23 mouse cellular contexts compared by ENCODE assay signal in the genomic region with DNA sequence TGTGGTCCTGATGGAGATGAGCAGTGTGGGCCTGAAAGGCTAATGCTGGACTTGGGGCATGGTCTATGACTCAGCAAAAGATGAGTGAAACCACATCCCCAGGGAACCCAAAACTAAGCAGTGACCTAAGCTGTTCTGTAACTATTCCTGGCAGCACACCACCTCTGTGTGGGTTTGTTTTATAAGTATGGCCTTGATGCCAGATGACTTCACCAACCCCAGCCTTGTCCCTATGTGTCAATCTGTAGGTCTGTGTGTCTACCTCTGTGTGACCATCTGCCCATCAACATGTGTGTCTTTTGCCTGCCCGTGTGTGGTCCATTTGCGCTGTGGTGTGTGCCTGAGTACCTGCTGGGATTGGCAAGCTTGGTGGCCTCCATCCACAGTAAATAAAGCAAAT. TPM values are rescaled to one million over a fixed set of nuclear protein-coding genes. Genes with fewer than 3 reads are reported as not detected.
DNase-seq lines count a peak whose midpoint lies in the region; ATAC-seq lines count a peak whose summit lies in the region.
"Had no signal": no experiment of that assay in that cellular context is flagged by ENCODE, and none has a peak within 500 bp of the region (broad histone marks: within the 10 kb centered on the region; RNA-seq: fewer than 3 reads in every experiment).

No protein-coding gene starts in this region.

- 0 out of 2 replicates have a peak, but pooled peaks have one; percentile 21 for ATAC-seq in midbrain, embryonic 14.5 days (ENCODE audit: low FRiP score, low TSS enrichment)
- ATAC-seq in midbrain, embryonic 13.5 days = no peak

- 97% methylated on average over 2 of the region's 2 CpGs for WGBS in midbrain, embryonic 14.5 days
- WGBS in midbrain, embryonic 13.5 days = 97% methylated on average over 2 of the region's 2 CpGs

- H3K27ac ChIP-seq in midbrain, embryonic 14.5 days (replicated peaks; ENCODE audit: low read depth, low read length) = no peak overlapping the region
- no peak overlapping the region for H3K27ac ChIP-seq in midbrain, embryonic 13.5 days
- H3K27ac ChIP-seq: forebrain, embryonic 10.5 days; heart, embryonic 13.5 days; kidney, postnatal 0 days; limb, embryonic 10.5 days; liver, embryonic 13.5 days had no signal

- H3K27me3 ChIP-seq in midbrain, embryonic 14.5 days (ENCODE audit: control insufficient read depth, insufficient read depth, low read length) = no peaks in the 10 kb centered on the region
- no peaks in the 10 kb centered on the region for H3K27me3 ChIP-seq in midbrain, embryonic 13.5 days
- H3K27me3 ChIP-seq: heart, embryonic 13.5 days; liver, embryonic 13.5 days had no signal

- peak; percentile 10 to 52 for DNase-seq in adrenal gland, adult (ENCODE audit: inconsistent age in 2 of 2, low spot score in 1 of 2)
- DNase-seq in adrenal gland, adult 18-20 months (ENCODE audit: low spot score in 2 of 2) = no peak
- no peak for DNase-seq in midbrain, embryonic 14.5 days
- peak; percentile 57 for DNase-seq in cerebellum, adult 8-10 months
- peak; percentile 44 for DNase-seq in skeletal muscle tissue, adult 2 months (ENCODE audit: low read depth, low spot score)
- no peak for DNase-seq in layer of hippocampus, postnatal 14 days (ENCODE audit: low spot score in 2 of 2)
- no peak for DNase-seq in kidney, postnatal 36 days
- DNase-seq: gastrocnemius, postnatal 36 days; heart, postnatal 4 days; liver, embryonic 13.5 days; lung, postnatal 14 days had no signal

- no peak overlapping the region for H3K4me3 ChIP-seq in midbrain, embryonic 14.5 days (replicated peaks; ENCODE audit: low read depth, low read length)
- H3K4me3 ChIP-seq in midbrain, embryonic 13.5 days (replicated peaks) = no peak overlapping the region
- H3K4me3 ChIP-seq: forebrain, embryonic 10.5 days; heart, embryonic 13.5 days; limb, embryonic 10.5 days; liver, embryonic 13.5 days; myocyte had no signal

- no peaks in the 10 kb centered on the region for H3K4me1 ChIP-seq in midbrain, embryonic 14.5 days (ENCODE audit: control insufficient read depth, insufficient read depth, low read length)
- H3K4me1 ChIP-seq in midbrain, embryonic 13.5 days (replicated peaks) = no peaks in the 10 kb centered on the region
- H3K4me1 ChIP-seq: forebrain, embryonic 10.5 days; heart, embryonic 13.5 days; liver, embryonic 13.5 days had no signal

- H3K4me2 ChIP-seq in midbrain, embryonic 14.5 days (ENCODE audit: low read length) = no peak overlapping the region
- H3K4me2 ChIP-seq in midbrain, embryonic 13.5 days (replicated peaks) = no peak overlapping the region
- H3K4me2 ChIP-seq: heart, embryonic 13.5 days; liver, embryonic 13.5 days; midbrain, embryonic 11.5 days had no signal

- no peaks in the 10 kb centered on the region for H3K36me3 ChIP-seq in midbrain, embryonic 14.5 days (ENCODE audit: control insufficient read depth, insufficient read depth, low read length)
- H3K36me3 ChIP-seq in midbrain, embryonic 13.5 days = no peaks in the 10 kb centered on the region
- H3K36me3 ChIP-seq: forebrain, embryonic 10.5 days; heart, embryonic 13.5 days; limb, embryonic 10.5 days; liver, embryonic 13.5 days had no signal

- H3K9me3 ChIP-seq in midbrain, embryonic 14.5 days (ENCODE audit: control insufficient read depth, low read length) = no peaks in the 10 kb centered on the region
- no peaks in the 10 kb centered on the region for H3K9me3 ChIP-seq in midbrain, embryonic 13.5 days
- H3K9me3 ChIP-seq: forebrain, embryonic 10.5 days; heart, embryonic 13.5 days; limb, embryonic 10.5 days; liver, embryonic 13.5 days had no signal

- no peak overlapping the region for H3K9ac ChIP-seq in midbrain, embryonic 14.5 days (replicated peaks; ENCODE audit: low read length)
- no peak overlapping the region for H3K9ac ChIP-seq in midbrain, embryonic 13.5 days (replicated peaks)
- H3K9ac ChIP-seq: heart, embryonic 13.5 days; liver, embryonic 13.5 days had no signal

RNA-seq across cellular contexts. Expression of a gene that starts 44.1 kb away (rescaled TPM):
- total RNA-seq in adrenal gland, adult 18-20 months (2021) = not detected
- polyA plus RNA-seq in midbrain, embryonic 14.5 days (2014; fragmentation: Nextera tagmentation; extraction: Ambion mirVana) = not detected in 2 replicates
- polyA plus RNA-seq in midbrain, embryonic 13.5 days (2015; fragmentation: Nextera tagmentation; extraction: Ambion mirVana) = not detected in 2 replicates
- total RNA-seq in layer of hippocampus, postnatal 14 days (2021) = not detected
- total RNA-seq: gastrocnemius, postnatal 36 days; heart, postnatal 4 days; layer of hippocampus, postnatal 25 days; neutrophil, adult 5-6 weeks had no signal
- polyA plus RNA-seq: embryonic facial prominence, embryonic 14.5 days; forebrain, embryonic 10.5 days; heart, embryonic 13.5 days; limb, embryonic 10.5 days; liver, embryonic 13.5 days; midbrain, embryonic 11.5 days; myocyte; testis, adult 2 months; urinary bladder, adult 2 months had no signal

Comparison
In these comparisons a context has a peak if more than half of its experiments do, and no peak if none do; other contexts are left out.
1. DNase-seq: peak in adrenal gland, adult (2 of 2), cerebellum, adult 8-10 months (single experiment) and skeletal muscle tissue, adult 2 months (single experiment); none in adrenal gland, adult 18-20 months (0 of 2), midbrain, embryonic 14.5 days (single experiment), layer of hippocampus, postnatal 14 days (0 of 2) and kidney, postnatal 36 days (0 of 2).